ENCODE assay signal across 9 mouse cellular contexts in the genomic region with DNA sequence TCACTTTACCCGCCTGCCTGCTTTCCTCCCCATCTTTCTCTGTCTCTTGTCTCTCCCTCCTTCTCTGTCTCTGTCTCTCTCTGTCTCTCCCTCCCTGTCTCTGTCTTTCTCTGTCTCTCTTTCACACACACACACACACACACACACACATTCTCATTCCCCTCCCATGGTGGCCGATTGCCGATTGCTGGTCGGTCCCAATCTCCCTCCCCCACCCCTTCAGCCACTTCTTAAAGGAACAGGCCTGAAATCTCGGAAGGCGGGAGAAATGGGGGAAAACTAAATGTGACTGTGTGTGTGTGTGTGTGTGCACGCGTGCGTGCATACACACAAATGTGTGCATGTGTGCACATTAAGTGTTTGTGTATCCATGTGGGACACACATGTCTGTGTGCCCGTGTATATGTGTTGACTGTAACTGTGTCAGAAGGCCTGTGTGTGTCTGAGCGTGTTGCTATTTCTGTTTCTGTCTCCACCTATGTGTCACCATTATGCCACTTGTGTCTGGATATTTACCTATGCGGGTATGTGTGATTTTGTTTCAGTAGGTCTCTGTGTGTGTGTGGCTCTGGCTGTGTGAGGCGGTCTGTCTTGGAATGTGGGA. TPM values are rescaled to one million over a fixed set of nuclear protein-coding genes. Genes with fewer than 3 reads are reported as not detected.
DNase-seq lines count a peak whose midpoint lies in the region; ATAC-seq and TF ChIP-seq lines count a peak whose summit lies in the region.
"Had no signal": no experiment of that assay in that cellular context is flagged by ENCODE, and none has a peak within 500 bp of the region (broad histone marks: within the 10 kb centered on the region; RNA-seq: fewer than 3 reads in every experiment).

No protein-coding gene starts in this region.

- H3K27me3 ChIP-seq in kidney, postnatal 0 days (ENCODE audit: insufficient read depth, low read length): no peaks in the 10 kb centered on the region
- H3K27me3 ChIP-seq in embryonic facial prominence, embryonic 10.5 days (replicated peaks; ENCODE audit: low read depth, poor library complexity, severe bottlenecking): peaks cover 99% of the 10 kb centered on the region
- H3K27me3 ChIP-seq in hindbrain, embryonic 12.5 days: no peaks in the 10 kb centered on the region; the same call in none of the 2 replicates
- H3K27me3 ChIP-seq in neural tube, embryonic 12.5 days (replicated peaks): 0 out of 2 replicates have a peak, but pooled peaks cover 3% of the 10 kb centered on the region

- no peak for TF ChIP-seq CTCF in kidney, postnatal 0 days (IDR thresholded peaks at IDR 0.05; ENCODE audit: low read depth)

- 54% methylated on average over 13 of the region's 13 CpGs for WGBS in kidney, postnatal 0 days
- 33% methylated on average over 13 of the region's 13 CpGs for WGBS in embryonic facial prominence, embryonic 10.5 days
- WGBS in hindbrain, embryonic 12.5 days: 36% methylated on average over 13 of the region's 13 CpGs
- WGBS in neural tube, embryonic 12.5 days: 40% methylated on average over 13 of the region's 13 CpGs

- ATAC-seq in kidney, postnatal 0 days (replicated peaks; ENCODE audit: low FRiP score, low read depth): no peak
- ATAC-seq in hindbrain, embryonic 12.5 days (ENCODE audit: low FRiP score): peak; percentile 58
- peak; percentile 59 for ATAC-seq in neural tube, embryonic 12.5 days (ENCODE audit: low FRiP score, low read depth)
- no peak for ATAC-seq in activated CD4-positive, CD25-positive, alpha-beta regulatory T cell, adult 4 months

- peak overlapping the region; percentile 18 for H3K4me3 ChIP-seq in kidney, postnatal 0 days (replicated peaks; ENCODE audit: low read depth, low read length)
- H3K4me3 ChIP-seq in embryonic facial prominence, embryonic 10.5 days: peak overlapping the region; percentile 53
- H3K4me3 ChIP-seq in hindbrain, embryonic 12.5 days: peak overlapping the region; percentile 44
- H3K4me3 ChIP-seq in neural tube, embryonic 12.5 days: peak overlapping the region; percentile 44
- H3K4me3 ChIP-seq: liver, embryonic 15.5 days had no signal

- H3K36me3 ChIP-seq in kidney, postnatal 0 days (ENCODE audit: insufficient read depth, low read length): no peaks in the 10 kb centered on the region
- H3K36me3 ChIP-seq in embryonic facial prominence, embryonic 10.5 days (replicated peaks): peaks cover 25% of the 10 kb centered on the region
- H3K36me3 ChIP-seq in hindbrain, embryonic 12.5 days: peaks cover 16% of the 10 kb centered on the region
- H3K36me3 ChIP-seq in neural tube, embryonic 12.5 days: peaks cover 7% of the 10 kb centered on the region; the same call in 1 of the 2 replicates

- no peaks in the 10 kb centered on the region for H3K4me1 ChIP-seq in kidney, postnatal 0 days (replicated peaks; ENCODE audit: insufficient read depth, low read length)
- H3K4me1 ChIP-seq in embryonic facial prominence, embryonic 10.5 days: peaks cover 49% of the 10 kb centered on the region
- H3K4me1 ChIP-seq in hindbrain, embryonic 12.5 days: peaks cover 31% of the 10 kb centered on the region
- peaks cover 11% of the 10 kb centered on the region for H3K4me1 ChIP-seq in neural tube, embryonic 12.5 days

- no peaks in the 10 kb centered on the region for H3K9me3 ChIP-seq in kidney, postnatal 0 days (replicated peaks; ENCODE audit: low read length)
- H3K9me3 ChIP-seq in embryonic facial prominence, embryonic 10.5 days: no peaks in the 10 kb centered on the region
- no peaks in the 10 kb centered on the region for H3K9me3 ChIP-seq in hindbrain, embryonic 12.5 days (replicated peaks)
- no peaks in the 10 kb centered on the region for H3K9me3 ChIP-seq in neural tube, embryonic 12.5 days
- H3K9me3 ChIP-seq: liver, embryonic 15.5 days had no signal

- no peak overlapping the region for H3K27ac ChIP-seq in kidney, postnatal 0 days
- H3K27ac ChIP-seq in embryonic facial prominence, embryonic 10.5 days (replicated peaks): peak overlapping the region; percentile 76
- H3K27ac ChIP-seq in hindbrain, embryonic 12.5 days: peak overlapping the region; percentile 70
- H3K27ac ChIP-seq in neural tube, embryonic 12.5 days: no peak overlapping the region
- H3K27ac ChIP-seq: liver, embryonic 15.5 days had no signal

- no peak for DNase-seq in kidney, postnatal 0 days (ENCODE audit: low spot score)
- DNase-seq in kidney, adult 18-20 months: no peak
- DNase-seq in embryonic facial prominence, embryonic 10.5 days (ENCODE audit: low spot score): peak; percentile 65
- no peak for DNase-seq in layer of hippocampus, postnatal 14 days (ENCODE audit: low spot score in 2 of 2)
- DNase-seq in spleen, postnatal 10 days (ENCODE audit: low spot score in 2 of 2): no peak

- no peak overlapping the region for H3K9ac ChIP-seq in kidney, postnatal 0 days (ENCODE audit: low read depth, low read length)
- H3K9ac ChIP-seq in hindbrain, embryonic 12.5 days: peak overlapping the region; percentile 71
- peak overlapping the region; percentile 54 for H3K9ac ChIP-seq in neural tube, embryonic 12.5 days
- H3K9ac ChIP-seq: liver, embryonic 15.5 days had no signal

- peak overlapping the region; percentile 53 for H3K4me2 ChIP-seq in kidney, postnatal 0 days (ENCODE audit: low read length)
- H3K4me2 ChIP-seq in hindbrain, embryonic 12.5 days (replicated peaks): peak overlapping the region; percentile 48
- peak overlapping the region; percentile 55 for H3K4me2 ChIP-seq in neural tube, embryonic 12.5 days (replicated peaks)
- H3K4me2 ChIP-seq: liver, embryonic 15.5 days had no signal

RNA-seq across cellular contexts. Expression of a gene that starts 1.6 kb away (rescaled TPM):
- 1.7 and 2.8 TPM in 2 replicates for polyA plus RNA-seq in kidney, postnatal 0 days (2015; fragmentation: Nextera tagmentation; extraction: Ambion mirVana)
- polyA plus RNA-seq in embryonic facial prominence, embryonic 10.5 days (2016; fragmentation: Nextera tagmentation; extraction: Ambion mirVana): 4.9 and 8.3 TPM in 2 replicates
- polyA plus RNA-seq in hindbrain, embryonic 12.5 days (2016; fragmentation: Nextera tagmentation; extraction: Ambion mirVana): 37.0 and 44.6 TPM in 2 replicates
- polyA plus RNA-seq in neural tube, embryonic 12.5 days (2016; fragmentation: Nextera tagmentation; extraction: Ambion mirVana): 32.5 and 32.8 TPM in 2 replicates
- 100 to 1,000 TPM; 212 to 221 TPM for total RNA-seq in layer of hippocampus, postnatal 14 days (2021)
- polyA plus RNA-seq in activated CD4-positive, CD25-positive, alpha-beta regulatory T cell, adult 4 months (2017; shearing (Covaris generic)): under 1 TPM in 1 of 2 experiments, not detected in 1; 0.33 TPM

RNA-seq across cellular contexts. Expression of a gene that starts 26.7 kb away (rescaled TPM):
- polyA plus RNA-seq in kidney, postnatal 0 days (2015; fragmentation: Nextera tagmentation; extraction: Ambion mirVana): 19.8 and 21.1 TPM in 2 replicates
- 37.7 and 39.0 TPM in 2 replicates for polyA plus RNA-seq in embryonic facial prominence, embryonic 10.5 days (2016; fragmentation: Nextera tagmentation; extraction: Ambion mirVana)
- polyA plus RNA-seq in hindbrain, embryonic 12.5 days (2016; fragmentation: Nextera tagmentation; extraction: Ambion mirVana): 38.9 and 39.2 TPM in 2 replicates
- 29.0 and 40.2 TPM in 2 replicates for polyA plus RNA-seq in neural tube, embryonic 12.5 days (2016; fragmentation: Nextera tagmentation; extraction: Ambion mirVana)
- 10 to 100 TPM; 31.0 to 32.8 TPM for total RNA-seq in layer of hippocampus, postnatal 14 days (2021)
- 10 to 100 TPM; 61.4 to 95.8 TPM for polyA plus RNA-seq in activated CD4-positive, CD25-positive, alpha-beta regulatory T cell, adult 4 months (2017; shearing (Covaris generic))

RNA-seq across cellular contexts. Expression of a gene that starts 31.7 kb away (rescaled TPM):
- not detected in 2 replicates for polyA plus RNA-seq in kidney, postnatal 0 days (2015; fragmentation: Nextera tagmentation; extraction: Ambion mirVana)
- polyA plus RNA-seq in embryonic facial prominence, embryonic 10.5 days (2016; fragmentation: Nextera tagmentation; extraction: Ambion mirVana): not detected in 2 replicates
- not detected in 2 replicates for polyA plus RNA-seq in hindbrain, embryonic 12.5 days (2016; fragmentation: Nextera tagmentation; extraction: Ambion mirVana)
- polyA plus RNA-seq in neural tube, embryonic 12.5 days (2016; fragmentation: Nextera tagmentation; extraction: Ambion mirVana): not detected in 2 replicates
- not detected for total RNA-seq in layer of hippocampus, postnatal 14 days (2021)
- not detected for polyA plus RNA-seq in activated CD4-positive, CD25-positive, alpha-beta regulatory T cell, adult 4 months (2017; shearing (Covaris generic))
- polyA plus RNA-seq: liver, embryonic 15.5 days had no signal

RNA-seq across cellular contexts. Expression of a gene that starts 32.5 kb away (rescaled TPM):
- polyA plus RNA-seq in kidney, postnatal 0 days (2015; fragmentation: Nextera tagmentation; extraction: Ambion mirVana): 18.7 and 20.0 TPM in 2 replicates
- 3.2 and 3.3 TPM in 2 replicates for polyA plus RNA-seq in embryonic facial prominence, embryonic 10.5 days (2016; fragmentation: Nextera tagmentation; extraction: Ambion mirVana)
- polyA plus RNA-seq in hindbrain, embryonic 12.5 days (2016; fragmentation: Nextera tagmentation; extraction: Ambion mirVana): 3.5 and 4.0 TPM in 2 replicates
- polyA plus RNA-seq in neural tube, embryonic 12.5 days (2016; fragmentation: Nextera tagmentation; extraction: Ambion mirVana): 3.8 and 5.0 TPM in 2 replicates
- 1 to 10 TPM; 1.8 to 2.7 TPM for total RNA-seq in layer of hippocampus, postnatal 14 days (2021)
- 1,000 to 10,000 TPM; 1,410 to 1,592 TPM for polyA plus RNA-seq in activated CD4-positive, CD25-positive, alpha-beta regulatory T cell, adult 4 months (2017; shearing (Covaris generic))

RNA-seq across cellular contexts. Expression of a gene that starts 36.7 kb away (rescaled TPM):
- not detected in 2 replicates for polyA plus RNA-seq in kidney, postnatal 0 days (2015; fragmentation: Nextera tagmentation; extraction: Ambion mirVana)
- polyA plus RNA-seq in embryonic facial prominence, embryonic 10.5 days (2016; fragmentation: Nextera tagmentation; extraction: Ambion mirVana): not detected in 2 replicates
- not detected in 2 replicates for polyA plus RNA-seq in hindbrain, embryonic 12.5 days (2016; fragmentation: Nextera tagmentation; extraction: Ambion mirVana)
- not detected in 2 replicates for polyA plus RNA-seq in neural tube, embryonic 12.5 days (2016; fragmentation: Nextera tagmentation; extraction: Ambion mirVana)
- total RNA-seq in layer of hippocampus, postnatal 14 days (2021): not detected
- polyA plus RNA-seq in activated CD4-positive, CD25-positive, alpha-beta regulatory T cell, adult 4 months (2017; shearing (Covaris generic)): 1 to 10 TPM; 2.8 to 3.5 TPM
- polyA plus RNA-seq: liver, embryonic 15.5 days had no signal

Comparison
In these comparisons a context has a peak if more than half of its experiments do, and no peak if none do; other contexts are left out.
1. ATAC-seq: peak in hindbrain, embryonic 12.5 days (single experiment) and neural tube, embryonic 12.5 days (single experiment); none in kidney, postnatal 0 days (single experiment) and activated CD4-positive, CD25-positive, alpha-beta regulatory T cell, adult 4 months (single experiment).
2. H3K27ac ChIP-seq: peak in embryonic facial prominence, embryonic 10.5 days (single experiment) and hindbrain, embryonic 12.5 days (single experiment); none in kidney, postnatal 0 days (single experiment) and neural tube, embryonic 12.5 days (single experiment).
3. Peak in every context shown above with its lines, with median percentiles within 50 percentile points of each other: H3K4me2 ChIP-seq and H3K4me3 ChIP-seq.